Mouse (Mus musculus) kidney, postnatal 25 days (tissue): Measurements from ENCODE around the gene Hba-a1.
"Not testable (repeated sequence)": the region's sequence is repeated elsewhere in the genome, so short reads cannot be mapped to it uniquely, and the experiment has no call there.

ENCODE experiments used
- DNase-seq, 2 experiments: peaks; one replicate each; pipeline ENCODE4 v3.0.0; 2021; ENCODE audit warnings: mixed read lengths in 2 of 2

The Hba-a1 gene

GRCm38 (mm10) chr11:32265117-32265738, 18.1 kb upstream of the Hba-a1 start:
- no peak for DNase-seq

GRCm38 (mm10) chr11:32266194-32266593, 17.1 kb upstream of the Hba-a1 start:
- no peak for DNase-seq

- DNase-seq, result no peak
Observed at GRCm38 (mm10) chr11:32266776-32267175, 16.5 kb upstream of the Hba-a1 start.

- DNase-seq, result peak; percentile 95 to 98
Observed at GRCm38 (mm10) chr11:32267188-32267884, 16.0 kb upstream of the Hba-a1 start, which contains the start of gene Nprl3. Gene Nprl3 (minus strand): TSS chr11:32267707.

- no peak for DNase-seq
Observed at GRCm38 (mm10) chr11:32267964-32268363, 15.3 kb upstream of the Hba-a1 start.

GRCm38 (mm10) chr11:32268952-32269351, 14.4 kb upstream of the Hba-a1 start:
- no peak for DNase-seq

GRCm38 (mm10) chr11:32271178-32271577, 12.1 kb upstream of the Hba-a1 start:
- DNase-seq, result no peak

- DNase-seq, result no peak
Observed at GRCm38 (mm10) chr11:32276347-32276746, 7.0 kb upstream of the Hba-a1 start, which contains the start of gene Hba-x. Gene Hba-x (plus strand): TSS chr11:32276400.

GRCm38 (mm10) chr11:32277736-32278457, 5.4 kb upstream of the Hba-a1 start:
- DNase-seq, result no peak

- no peak for DNase-seq
Observed at GRCm38 (mm10) chr11:32278458-32278957, 4.8 kb upstream of the Hba-a1 start.

GRCm38 (mm10) chr11:32280646-32281045, 2.7 kb upstream of the Hba-a1 start:
- no peak for DNase-seq

- DNase-seq, result no peak
Observed at GRCm38 (mm10) chr11:32281416-32282144, 1.7 kb upstream of the Hba-a1 start.

- DNase-seq, result not testable (repeated sequence)
Observed at GRCm38 (mm10) chr11:32284582-32284981, 1.3 kb downstream of the Hba-a1 start.

GRCm38 (mm10) chr11:32285031-32285775, 1.9 kb downstream of the Hba-a1 start:
- no peak for DNase-seq

GRCm38 (mm10) chr11:32285887-32286286, 2.6 kb downstream of the Hba-a1 start:
- not testable (repeated sequence) for DNase-seq

- DNase-seq, result peak; percentile 80 to 89
Observed at GRCm38 (mm10) chr11:32286695-32287492, 3.6 kb downstream of the Hba-a1 start, which contains the start of gene Hbq1b. Gene Hbq1b (plus strand): TSS chr11:32286965.

- no peak for DNase-seq
Observed at GRCm38 (mm10) chr11:32287493-32287825, 4.1 kb downstream of the Hba-a1 start.

- not testable (repeated sequence) for DNase-seq
Observed at GRCm38 (mm10) chr11:32292819-32293218, 9.5 kb downstream of the Hba-a1 start.

GRCm38 (mm10) chr11:32293479-32293878, 10.2 kb downstream of the Hba-a1 start:
- DNase-seq, result not testable (repeated sequence)

GRCm38 (mm10) chr11:32296203-32296602, 12.9 kb downstream of the Hba-a1 start, which contains the start of gene Hba-a2:
Gene Hba-a2 (plus strand): TSS chr11:32296489.
- not testable (repeated sequence) for DNase-seq

- not testable (repeated sequence) for DNase-seq
Observed at GRCm38 (mm10) chr11:32297417-32297816, 14.1 kb downstream of the Hba-a1 start.
